Mouse (Mus musculus) lung, adult 2 months (tissue): Measurements from ENCODE around the gene Elf1.
"Not testable (repeated sequence)": the region's sequence is repeated elsewhere in the genome, so short reads cannot be mapped to it uniquely, and the experiment has no call there.

Experiments
- CTCF ChIP-seq: fragments of 200-500 bp; IDR thresholded peaks from 2 replicates; pipeline ENCODE4 v1.5.1; 2011; ENCODE audit warnings: mild to moderate bottlenecking, low read length, control low read depth; ENCODE audit not compliant: insufficient read depth
- POLR2A ChIP-seq: fragments of 200-500 bp; IDR thresholded peaks from 2 replicates; pipeline ENCODE4 v1.6.1; 2011; ENCODE audit warnings: low read depth, mild to moderate bottlenecking, control low read depth, low read length, borderline replicate concordance; ENCODE audit errors: extremely low read depth

GRCm38 (mm10) chr14:79526106-79526505 is 45.1 kb downstream of the Elf1 start:
- TF ChIP-seq CTCF, POLR2A: not testable (repeated sequence)
